Mouse (Mus musculus): ENCODE measurements at regions not wholly inside any gene's neighbourhood (a gene's known extent, or its start where the extent isn't known, plus 50 kb on each side); places are given as distances from the start of the nearest gene placed in this dataset.

DNA sequence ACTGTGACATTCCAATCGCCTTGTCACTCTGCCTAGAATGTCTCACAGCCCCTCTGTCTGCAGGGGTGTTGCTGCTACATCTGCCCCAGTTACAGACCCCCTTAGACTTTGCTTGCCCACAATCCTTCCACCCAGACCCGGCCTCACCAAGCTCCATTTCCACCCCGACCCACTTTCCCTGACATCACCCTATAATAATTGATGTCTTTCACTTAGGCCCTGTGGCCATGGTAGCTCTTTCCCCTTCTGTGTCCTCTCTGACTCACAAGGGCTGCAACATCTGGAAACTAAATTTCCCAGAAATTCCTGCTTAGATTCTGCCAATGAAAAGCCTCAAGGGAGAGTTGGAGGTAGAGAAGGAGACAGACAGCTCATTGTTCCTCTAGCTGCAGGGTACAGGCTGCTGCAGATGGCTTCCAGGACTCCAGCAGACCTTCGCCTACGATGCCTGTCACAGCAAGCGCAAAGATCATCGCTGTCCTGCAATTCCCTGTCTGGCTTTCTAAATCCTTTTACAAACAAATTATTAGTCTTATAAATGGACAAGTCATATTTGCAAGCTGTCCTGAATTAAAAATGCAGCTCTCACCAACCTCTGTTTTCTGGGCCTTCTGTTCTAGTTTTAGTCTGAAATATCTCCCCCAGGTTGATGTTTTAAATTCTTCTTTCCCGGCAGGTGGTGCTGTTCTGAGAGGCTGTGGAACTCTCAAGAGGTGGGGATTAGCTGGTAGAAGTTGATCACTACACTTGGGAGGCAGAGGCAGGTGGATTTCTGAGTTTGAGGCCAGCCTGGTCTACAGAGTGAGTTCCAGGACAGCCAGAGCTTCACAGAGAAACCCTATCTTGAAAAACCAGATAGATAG lies 104.9 kb upstream of the Oxgr1 start:
- DNase-seq, result no peak

- no peak for DNase-seq
Measured at GRCm38 (mm10) chr14:120148803-120149202, 106.6 kb upstream of the Oxgr1 start.

DNA sequence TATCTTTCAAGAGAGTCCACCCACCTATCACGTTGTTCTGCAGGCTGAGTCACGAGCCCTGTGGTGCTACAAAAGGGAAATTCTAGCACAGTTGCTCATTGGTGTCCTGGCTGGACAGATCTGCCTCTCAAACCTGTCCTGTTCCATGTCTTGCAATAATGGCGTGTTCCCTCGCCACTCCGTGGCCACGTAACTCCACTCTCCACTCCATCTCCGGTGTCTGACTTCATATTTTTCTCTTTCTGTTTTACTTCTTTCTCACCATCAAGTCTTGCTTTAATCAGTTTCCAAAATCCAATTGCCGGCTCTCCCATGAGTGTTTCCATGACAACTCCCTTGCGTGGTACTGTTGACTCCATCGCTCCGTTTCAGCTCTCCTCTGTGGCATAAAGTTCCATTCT lies 107.1 kb upstream of the Oxgr1 start:
- DNase-seq, result no peak

GRCm38 (mm10) chr14:120150589-120150988 lies 108.4 kb upstream of the Oxgr1 start:
- DNase-seq, result no peak

DNA sequence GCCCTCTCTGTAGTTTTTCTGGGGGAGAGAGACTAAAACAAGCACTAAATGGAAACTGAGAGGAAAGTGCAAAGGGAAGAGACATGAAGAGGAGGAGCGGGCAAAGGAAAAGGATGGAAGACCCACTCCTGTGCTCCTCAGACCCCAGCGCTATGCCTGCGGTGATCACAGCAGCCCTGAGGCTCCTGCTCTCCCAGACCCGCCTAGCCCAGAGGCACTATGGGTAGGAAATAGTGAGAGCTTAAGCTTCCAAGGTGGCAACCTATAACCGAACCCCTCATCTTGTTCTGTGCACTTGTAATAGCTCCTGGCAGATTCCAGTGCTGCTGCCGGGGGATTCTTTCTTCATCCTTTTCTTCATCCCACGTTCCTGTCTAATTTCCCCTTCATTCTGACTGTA lies 112.2 kb upstream of the Oxgr1 start:
- no peak for DNase-seq

DNA sequence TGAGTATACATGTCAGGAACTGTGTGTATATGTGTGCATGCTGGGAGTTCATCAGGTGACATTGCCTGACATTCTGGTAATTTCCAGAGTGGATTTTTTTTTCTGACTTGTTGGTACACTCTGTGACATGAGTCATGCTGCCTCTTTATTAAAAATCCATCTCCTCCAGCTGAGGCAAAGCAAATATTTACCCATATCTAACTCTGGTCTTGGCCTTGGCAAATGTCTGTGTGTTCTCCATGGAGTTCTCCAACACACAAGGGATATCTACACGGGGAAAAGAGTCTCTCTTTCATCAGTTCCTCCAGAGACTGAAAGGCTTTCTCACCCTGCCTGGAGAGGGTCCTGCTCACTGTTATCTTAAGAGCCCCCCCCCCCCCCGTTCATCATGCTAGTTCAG lies 111.3 kb upstream of the Mbnl2 start:
- peak in 1 of 2 experiments; percentile 19 for DNase-seq

DNA sequence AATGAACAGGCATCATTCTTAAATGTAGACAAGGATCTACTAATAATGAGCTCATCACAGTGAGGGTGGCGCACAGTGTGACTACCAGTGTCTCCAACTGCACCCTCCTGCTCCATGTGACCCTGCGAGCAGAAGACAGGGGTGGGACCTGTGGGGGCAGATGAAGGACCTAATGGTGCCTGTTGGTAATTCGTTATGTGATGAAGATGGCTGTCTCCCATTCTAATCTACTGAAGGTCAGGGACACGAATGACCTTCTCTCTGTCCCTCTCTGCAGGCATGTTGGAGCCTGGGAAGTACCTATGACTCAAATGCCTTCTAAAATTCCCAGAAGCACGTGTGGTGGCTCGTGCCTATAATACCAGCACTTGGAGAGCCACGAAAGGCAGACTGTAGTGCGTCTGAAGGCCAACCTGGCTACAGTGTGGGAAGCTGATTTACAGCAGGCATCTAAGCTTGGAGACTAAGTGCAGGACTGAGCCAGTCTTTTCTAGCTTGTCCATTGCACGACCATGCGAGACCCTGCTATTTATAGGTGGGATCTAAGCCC lies 109.9 kb upstream of the Mbnl2 start:
- DNase-seq, result no peak

GRCm38 (mm10) chr14:120170733-120171132 lies 104.7 kb upstream of the Mbnl2 start:
- no peak for DNase-seq

DNA sequence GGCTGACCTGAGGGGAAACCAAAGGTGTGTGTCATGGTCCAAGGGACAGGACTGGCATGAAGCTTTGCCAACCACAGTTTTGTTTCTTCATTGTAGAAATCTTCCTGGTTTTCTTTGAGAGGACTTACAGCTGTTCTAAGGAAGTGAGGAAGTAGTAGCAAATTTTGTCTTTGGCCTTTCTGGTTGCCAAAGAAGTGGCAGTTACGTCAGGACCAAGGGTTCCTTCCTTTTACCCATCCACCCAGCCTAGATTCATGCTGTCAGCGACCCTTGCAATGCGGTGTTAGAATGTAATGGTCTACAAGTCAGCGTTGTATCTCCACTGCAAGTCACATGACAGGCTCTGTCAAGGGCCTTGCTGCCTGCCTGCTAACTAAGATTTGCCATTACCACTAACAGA lies 103.4 kb upstream of the Mbnl2 start:
- DNase-seq, result no peak

DNA sequence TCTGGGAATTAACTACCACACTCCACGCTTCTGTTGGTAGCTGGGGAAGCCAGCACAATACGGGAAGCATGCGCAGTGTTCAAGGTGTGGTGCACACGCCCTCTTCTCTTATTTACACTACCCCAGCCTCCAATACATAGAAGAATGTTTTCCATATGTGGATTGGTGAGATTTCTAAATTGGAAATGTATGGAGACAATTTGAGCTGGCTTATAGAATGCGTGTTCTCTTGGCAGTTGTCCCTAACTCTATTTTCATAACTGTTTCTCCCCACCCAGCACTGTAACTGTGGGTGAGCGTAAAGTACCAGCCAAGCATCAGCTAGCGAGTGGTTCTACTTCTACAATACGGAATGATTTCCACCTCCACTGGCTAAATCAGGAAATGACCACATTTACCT lies 102.6 kb upstream of the Mbnl2 start:
- DNase-seq, result no peak

DNA sequence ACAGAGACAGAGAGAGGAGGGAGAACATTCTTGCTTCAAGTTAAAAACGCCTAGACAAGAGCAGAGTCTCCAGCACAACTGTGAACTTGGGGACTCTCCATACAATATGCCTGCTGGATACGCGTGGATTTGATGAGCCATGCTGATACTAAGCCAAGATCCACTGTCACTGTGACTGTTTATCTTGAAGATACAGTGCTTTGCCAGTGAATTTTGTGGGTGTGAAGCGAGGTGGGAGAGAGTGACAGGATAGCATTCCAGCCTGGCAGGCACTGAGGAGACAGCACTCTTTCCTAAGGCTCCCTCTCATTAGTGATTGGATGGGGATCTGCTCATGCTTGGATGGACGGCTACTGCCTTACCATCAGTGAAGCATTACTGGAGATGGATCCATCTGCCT lies 100.9 kb upstream of the Mbnl2 start:
- DNase-seq, result no peak

DNA sequence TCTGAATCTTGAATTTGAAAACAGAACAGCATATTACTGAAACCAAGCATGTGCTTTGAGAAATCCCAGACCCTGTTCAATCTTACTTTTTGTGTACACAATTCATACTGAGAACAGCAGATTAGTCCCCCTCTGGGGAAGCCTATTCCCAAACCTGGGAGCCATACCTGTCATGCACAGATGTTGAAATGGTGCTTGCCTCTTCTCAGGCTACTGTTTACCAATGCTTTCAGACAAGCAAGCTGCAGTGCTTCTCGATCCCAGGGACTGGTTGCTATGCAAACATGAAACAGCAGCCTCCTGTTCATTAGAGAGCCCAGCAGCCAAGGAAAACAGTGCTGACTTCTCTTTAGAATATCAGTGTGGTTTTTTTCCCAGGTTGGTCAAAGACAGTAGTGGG lies 80.3 kb upstream of the Mbnl2 start:
- DNase-seq, result no peak

DNA sequence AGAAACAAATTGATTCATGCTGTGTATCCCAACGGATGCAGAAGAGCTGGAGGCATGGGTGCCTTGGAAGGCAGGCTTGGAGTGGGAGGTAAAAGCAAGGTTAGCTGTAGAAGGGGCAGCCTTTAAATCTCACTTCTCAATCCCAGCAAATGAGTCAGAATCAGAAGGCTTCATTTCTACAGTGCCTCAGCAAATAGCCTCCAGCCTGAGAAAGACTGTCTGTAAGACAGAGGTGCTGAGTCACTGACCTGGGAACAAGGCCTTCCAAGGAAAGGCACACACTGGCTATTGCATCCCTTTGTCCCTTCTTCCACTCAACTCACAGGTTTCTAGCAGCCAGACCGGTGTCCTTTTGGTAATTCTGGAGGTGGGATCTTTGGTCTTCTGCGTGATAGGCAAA lies 63.7 kb upstream of the Mbnl2 start:
- no peak for DNase-seq

DNA sequence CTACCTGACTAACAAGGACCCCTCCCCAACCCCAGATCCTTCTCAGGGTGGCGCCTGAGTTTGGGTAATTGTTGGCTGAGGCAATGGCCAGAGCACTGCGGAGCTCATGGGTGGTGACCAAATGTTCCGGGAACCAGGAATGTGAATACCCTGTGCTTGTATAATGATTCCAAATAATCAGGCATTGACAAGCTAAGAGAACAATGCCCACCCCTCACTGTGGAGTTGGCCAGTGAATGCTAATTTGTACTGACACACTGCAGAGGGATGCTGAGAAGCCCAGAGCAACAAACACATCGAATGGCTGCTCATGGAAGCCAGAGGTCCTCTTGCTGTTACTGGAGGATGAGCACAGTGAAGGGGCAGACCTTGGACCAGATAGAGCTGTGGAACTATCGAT lies 62.8 kb upstream of the Mbnl2 start:
- no peak for DNase-seq

- DNase-seq, result no peak
Measured at GRCm38 (mm10) chr14:120219224-120219623, 56.2 kb upstream of the Mbnl2 start.

GRCm38 (mm10) chr14:120223528-120224201 lies 51.8 kb upstream of the Mbnl2 start:
- peak in 1 of 2 experiments; percentile 7 for DNase-seq

DNA sequence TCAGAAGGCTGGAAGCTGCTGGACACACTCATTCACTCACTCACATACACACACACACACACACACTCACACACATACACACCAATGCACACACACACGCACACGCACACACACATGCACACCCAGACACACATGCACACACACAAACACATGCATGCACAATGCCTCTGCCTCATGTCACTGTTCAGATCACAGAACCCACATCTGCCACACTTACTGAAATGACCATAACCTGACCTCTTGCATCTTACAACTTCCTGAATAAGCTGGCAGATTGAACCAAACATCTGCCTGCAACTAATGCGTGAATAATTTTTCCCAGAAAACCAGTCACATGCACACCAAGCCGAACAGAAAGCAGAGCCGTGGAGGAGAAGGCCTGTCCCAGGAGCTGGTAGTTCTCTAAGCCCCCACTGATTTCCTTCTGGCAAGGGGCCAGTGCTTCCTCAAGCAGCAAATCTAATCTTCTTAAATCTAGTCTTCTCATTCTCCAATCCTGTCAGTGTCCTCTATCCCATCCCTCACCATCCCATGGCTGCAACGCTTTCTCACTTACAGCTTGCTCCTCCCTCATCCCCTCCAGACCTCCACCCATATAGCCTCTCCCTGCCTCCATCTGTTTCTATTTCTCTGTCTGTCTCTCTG lies 51.1 kb upstream of the Mbnl2 start:
- peak in 1 of 2 experiments; percentile 11 for DNase-seq

GRCm38 (mm10) chr14:120225657-120226056 lies 49.8 kb upstream of the Mbnl2 start:
- no peak for DNase-seq

Measured in lung, adult 18-20 months (tissue).